Mouse (Mus musculus): Measurements from ENCODE around the gene Slc27a3. TPM values are rescaled to one million over a fixed set of nuclear protein-coding genes. Genes with fewer than 3 reads are reported as not detected.

Gene Slc27a3
- polyA plus RNA-seq, 1 experiment: 52.9 TPM

GRCm38 (mm10) chr3:90373432-90374028, 16.2 kb downstream of the Slc27a3 start:
- DNase-seq (ENCODE audit: low read depth): peak; percentile 94
- TF ChIP-seq POLR2A (IDR thresholded peaks at IDR 0.05; ENCODE audit: borderline replicate concordance, extremely low read depth, insufficient read depth, insufficient read length, poor library complexity, severe bottlenecking): no peak
- peak; percentile 85; the same call in 1 of the 2 replicates for TF ChIP-seq CTCF (IDR thresholded peaks at IDR 0.05; ENCODE audit: borderline replicate concordance, extremely low read depth, insufficient read depth, insufficient read length)

- TF ChIP-seq POLR2A (IDR thresholded peaks at IDR 0.05; ENCODE audit: borderline replicate concordance, extremely low read depth, insufficient read depth, insufficient read length, poor library complexity, severe bottlenecking) (no peak), CTCF (IDR thresholded peaks at IDR 0.05; ENCODE audit: borderline replicate concordance, extremely low read depth, insufficient read depth, insufficient read length) (no peak)
- DNase-seq (ENCODE audit: low read depth): no peak
Observed at GRCm38 (mm10) chr3:90372817-90373216, 16.9 kb downstream of the Slc27a3 start.

GRCm38 (mm10) chr3:90371857-90372256, 17.9 kb downstream of the Slc27a3 start:
- no peak for DNase-seq (ENCODE audit: low read depth)

GRCm38 (mm10) chr3:90369041-90369440, 20.7 kb downstream of the Slc27a3 start:
- TF ChIP-seq CTCF (IDR thresholded peaks at IDR 0.05; ENCODE audit: borderline replicate concordance, extremely low read depth, insufficient read depth, insufficient read length) (no peak), POLR2A (IDR thresholded peaks at IDR 0.05; ENCODE audit: borderline replicate concordance, extremely low read depth, insufficient read depth, insufficient read length, poor library complexity, severe bottlenecking) (no peak)
- DNase-seq (ENCODE audit: low read depth): peak; percentile 37

More at GRCm38 (mm10) chr3:90371857-90372256, 17.9 kb downstream of the Slc27a3 start:
- no peak for TF ChIP-seq POLR2A (IDR thresholded peaks at IDR 0.05; ENCODE audit: borderline replicate concordance, extremely low read depth, insufficient read depth, insufficient read length, poor library complexity, severe bottlenecking)
- TF ChIP-seq CTCF (IDR thresholded peaks at IDR 0.05; ENCODE audit: borderline replicate concordance, extremely low read depth, insufficient read depth, insufficient read length): no peak

GRCm38 (mm10) chr3:90367001-90367632, 22.6 kb downstream of the Slc27a3 start:
- no peak for DNase-seq (ENCODE audit: low read depth)
- TF ChIP-seq POLR2A (IDR thresholded peaks at IDR 0.05; ENCODE audit: borderline replicate concordance, extremely low read depth, insufficient read depth, insufficient read length, poor library complexity, severe bottlenecking) (no peak), CTCF (IDR thresholded peaks at IDR 0.05; ENCODE audit: borderline replicate concordance, extremely low read depth, insufficient read depth, insufficient read length) (no peak)

- no peak for TF ChIP-seq CTCF (IDR thresholded peaks at IDR 0.05; ENCODE audit: borderline replicate concordance, extremely low read depth, insufficient read depth, insufficient read length)
- TF ChIP-seq POLR2A (IDR thresholded peaks at IDR 0.05; ENCODE audit: borderline replicate concordance, extremely low read depth, insufficient read depth, insufficient read length, poor library complexity, severe bottlenecking): no peak
- DNase-seq (ENCODE audit: low read depth): no peak
Observed at GRCm38 (mm10) chr3:90362346-90362745, 27.4 kb downstream of the Slc27a3 start.

- no peak for DNase-seq (ENCODE audit: low read depth)
- no peak for TF ChIP-seq CTCF (IDR thresholded peaks at IDR 0.05; ENCODE audit: borderline replicate concordance, extremely low read depth, insufficient read depth, insufficient read length)
- no peak for TF ChIP-seq POLR2A (IDR thresholded peaks at IDR 0.05; ENCODE audit: borderline replicate concordance, extremely low read depth, insufficient read depth, insufficient read length, poor library complexity, severe bottlenecking)
Observed at GRCm38 (mm10) chr3:90361476-90361875, 28.3 kb downstream of the Slc27a3 start.

- TF ChIP-seq POLR2A (IDR thresholded peaks at IDR 0.05; ENCODE audit: borderline replicate concordance, extremely low read depth, insufficient read depth, insufficient read length, poor library complexity, severe bottlenecking): no peak
- TF ChIP-seq CTCF (IDR thresholded peaks at IDR 0.05; ENCODE audit: borderline replicate concordance, extremely low read depth, insufficient read depth, insufficient read length): no peak
- no peak for DNase-seq (ENCODE audit: low read depth)
Observed at GRCm38 (mm10) chr3:90359230-90359629, 30.5 kb downstream of the Slc27a3 start.

GRCm38 (mm10) chr3:90357959-90358358, 31.8 kb downstream of the Slc27a3 start:
- no peak for DNase-seq (ENCODE audit: low read depth)
- TF ChIP-seq CTCF (IDR thresholded peaks at IDR 0.05; ENCODE audit: borderline replicate concordance, extremely low read depth, insufficient read depth, insufficient read length) (no peak), POLR2A (IDR thresholded peaks at IDR 0.05; ENCODE audit: borderline replicate concordance, extremely low read depth, insufficient read depth, insufficient read length, poor library complexity, severe bottlenecking) (no peak)

- DNase-seq (ENCODE audit: low read depth): no peak
- TF ChIP-seq CTCF (IDR thresholded peaks at IDR 0.05; ENCODE audit: borderline replicate concordance, extremely low read depth, insufficient read depth, insufficient read length): no peak
Observed at GRCm38 (mm10) chr3:90347847-90348246, 41.9 kb downstream of the Slc27a3 start.

- peak; percentile 8 for DNase-seq (ENCODE audit: low read depth)
Observed at GRCm38 (mm10) chr3:90342853-90343252, 46.9 kb downstream of the Slc27a3 start.

GRCm38 (mm10) chr3:90340177-90340576, 49.6 kb downstream of the Slc27a3 start:
- TF ChIP-seq CTCF (IDR thresholded peaks at IDR 0.05; ENCODE audit: borderline replicate concordance, extremely low read depth, insufficient read depth, insufficient read length): no peak
- no peak for DNase-seq (ENCODE audit: low read depth)

Data from brain, embryonic 14.5 days (tissue).